Mouse (Mus musculus) stomach, postnatal 0 days (tissue): ENCODE results near the gene A630001G21Rik. TPM values are rescaled to one million over a fixed set of nuclear protein-coding genes. Genes with fewer than 3 reads are reported as not detected.

ENCODE experiments used
- ATAC-seq: fragments of 200-750 bp; cut with Nextera tagmentation; 2 replicates; pipeline ENCODE4 v1.8.0; 2017; ENCODE audit not compliant: low FRiP score, low TSS enrichment
- DNase-seq: peaks from one replicate; pipeline ENCODE4 v3.0.0-alpha.2; 2016; ENCODE audit warnings: low spot score
- H3K27ac ChIP-seq: fragments of 300-500 bp; sonication (generic); replicated peaks from 2 replicates; pipeline ENCODE4 v1.5.1; 2014; ENCODE audit warnings: mild to moderate bottlenecking, control low read depth
- H3K27me3 ChIP-seq: fragments of 300-500 bp; sonication (generic); 2 replicates; pipeline ENCODE4 v1.6.1; 2014; ENCODE audit warnings: low read length; ENCODE audit not compliant: control insufficient read depth, insufficient read depth
- H3K36me3 ChIP-seq: fragments of 300-500 bp; sonication (generic); 2 replicates; pipeline ENCODE4 v1.6.1; 2014; ENCODE audit warnings: low read length, mixed read lengths; ENCODE audit not compliant: control insufficient read depth, insufficient read depth
- H3K4me1 ChIP-seq: fragments of 300-500 bp; sonication (generic); replicated peaks from 2 replicates; pipeline ENCODE4 v1.6.1; 2014; ENCODE audit warnings: antibody characterized with exemption; ENCODE audit not compliant: control insufficient read depth, insufficient read depth
- H3K4me2 ChIP-seq: fragments of 300-500 bp; sonication (generic); replicated peaks from 2 replicates; pipeline ENCODE4 v1.6.1; 2014; ENCODE audit warnings: low read depth, mild to moderate bottlenecking, control low read depth, moderate library complexity
- H3K4me3 ChIP-seq: fragments of 300-500 bp; sonication (generic); 2 replicates; pipeline ENCODE4 v1.5.1; 2014; ENCODE audit warnings: low read depth, low read length, control low read depth
- H3K9ac ChIP-seq: fragments of 300-500 bp; sonication (generic); 2 replicates; pipeline ENCODE4 v1.6.1; 2014; ENCODE audit warnings: mild to moderate bottlenecking, low read length, control low read depth, mixed read lengths
- H3K9me3 ChIP-seq: fragments of 300-500 bp; sonication (generic); 2 replicates; pipeline ENCODE4 v1.6.1; 2016; ENCODE audit warnings: low read length; ENCODE audit not compliant: control insufficient read depth
- CTCF ChIP-seq: IDR thresholded peaks from 2 replicates; pipeline ENCODE4 v1.5.1; 2016; ENCODE audit warnings: antibody characterized with exemption, low read depth, mild to moderate bottlenecking, moderate library complexity
- EP300 ChIP-seq: optimal IDR thresholded peaks from 2 replicates; pipeline ENCODE3; 2016; ENCODE audit warnings: antibody characterized with exemption
- WGBS: fragments of 180-500 bp; shearing (Covaris S2); extraction: QIAGEN DNeasy Blood & Tissue Kit; methylation state at CpG from one replicate; pipeline ENCODE4 v1.1.7; 2014; 5-methylcytosine and 5-hydroxymethylcytosine counted together
- polyA plus RNA-seq: library from polyadenylated mRNA; unstranded; fragments of >200 nt; fragmentation: Nextera tagmentation; extraction: Ambion mirVana; gene quantifications from 2 replicates; pipeline ENCODE4 v1.2.1, GENCODE M21; 2015

A630001G21Rik gene
- polyA plus RNA-seq, 1 experiment from 2014 or later, result 0.72 TPM

GRCm38 (mm10) chr1:85744539-85744938 is 33.9 kb downstream of the A630001G21Rik start:
- H3K27ac ChIP-seq, result no peak overlapping the region
- ATAC-seq (no peak), DNase-seq (no peak)
- H3K4me2 ChIP-seq, result no peak overlapping the region
- WGBS, result 77% methylated on average over 3 of the region's 3 CpGs
- TF ChIP-seq EP300, result no peak
- TF ChIP-seq CTCF, result no peak
- H3K4me3 ChIP-seq, result no peak overlapping the region
- no peaks in the 10 kb centered on the region for H3K27me3 ChIP-seq
- no peaks in the 10 kb centered on the region for H3K36me3 ChIP-seq
- no peaks in the 10 kb centered on the region for H3K9me3 ChIP-seq
- H3K9ac ChIP-seq, result no peak overlapping the region
- no peaks in the 10 kb centered on the region for H3K4me1 ChIP-seq

GRCm38 (mm10) chr1:85742916-85743505 is 35.4 kb downstream of the A630001G21Rik start:
- Histone ChIP-seq H3K4me1 (no peaks in the 10 kb centered on the region), H3K36me3 (no peaks in the 10 kb centered on the region), H3K9ac (no peak overlapping the region), H3K4me3 (no peak overlapping the region), H3K4me2 (no peak overlapping the region), H3K27me3 (no peaks in the 10 kb centered on the region), H3K9me3 (no peaks in the 10 kb centered on the region), H3K27ac (no peak overlapping the region)
- DNase-seq (no peak), ATAC-seq (no peak)
- TF ChIP-seq EP300, result no peak
- TF ChIP-seq CTCF, result no peak
- 9% methylated on average over 2 of the region's 2 CpGs for WGBS

- Histone ChIP-seq H3K4me2 (no peak overlapping the region), H3K36me3 (no peaks in the 10 kb centered on the region), H3K9me3 (no peaks in the 10 kb centered on the region), H3K4me1 (no peaks in the 10 kb centered on the region), H3K9ac (no peak overlapping the region), H3K4me3 (no peak overlapping the region), H3K27ac (no peak overlapping the region), H3K27me3 (no peaks in the 10 kb centered on the region)
- ATAC-seq, result no peak
- 64% methylated on average over 5 of the region's 5 CpGs for WGBS
- TF ChIP-seq CTCF, result no peak
- TF ChIP-seq EP300, result no peak
- no peak for DNase-seq
Measured at GRCm38 (mm10) chr1:85742333-85742732, 36.1 kb downstream of the A630001G21Rik start.

GRCm38 (mm10) chr1:85740923-85741322 is 37.5 kb downstream of the A630001G21Rik start:
- Histone ChIP-seq H3K4me2 (no peak overlapping the region), H3K27me3 (no peaks in the 10 kb centered on the region), H3K27ac (no peak overlapping the region), H3K9ac (no peak overlapping the region), H3K36me3 (no peaks in the 10 kb centered on the region), H3K4me3 (no peak overlapping the region), H3K4me1 (no peaks in the 10 kb centered on the region), H3K9me3 (no peaks in the 10 kb centered on the region)
- ATAC-seq, result no peak
- TF ChIP-seq CTCF (no peak), EP300 (no peak)
- DNase-seq, result no peak
- 58% methylated on average over 6 of the region's 6 CpGs for WGBS

- Histone ChIP-seq H3K4me2 (no peak overlapping the region), H3K27me3 (no peaks in the 10 kb centered on the region), H3K36me3 (no peaks in the 10 kb centered on the region), H3K9me3 (no peaks in the 10 kb centered on the region), H3K9ac (no peak overlapping the region), H3K4me1 (no peaks in the 10 kb centered on the region), H3K27ac (no peak overlapping the region), H3K4me3 (no peak overlapping the region)
- TF ChIP-seq CTCF (no peak), EP300 (no peak)
- DNase-seq (no peak), ATAC-seq (no peak)
Measured at GRCm38 (mm10) chr1:85739819-85740218, 38.6 kb downstream of the A630001G21Rik start.

- no peak for ATAC-seq
- DNase-seq, result no peak
- H3K9me3 ChIP-seq, result no peaks in the 10 kb centered on the region
- WGBS, result 95% methylated on average over 4 of the region's 4 CpGs
- H3K4me2 ChIP-seq, result no peak overlapping the region
- H3K27me3 ChIP-seq, result no peaks in the 10 kb centered on the region
- H3K4me3 ChIP-seq, result no peak overlapping the region
- no peaks in the 10 kb centered on the region for H3K36me3 ChIP-seq
- H3K9ac ChIP-seq, result no peak overlapping the region
- no peak for TF ChIP-seq CTCF
- TF ChIP-seq EP300, result no peak
- H3K4me1 ChIP-seq, result no peaks in the 10 kb centered on the region
- no peak overlapping the region for H3K27ac ChIP-seq
Measured at GRCm38 (mm10) chr1:85739000-85739399, 39.4 kb downstream of the A630001G21Rik start.
